Mouse (Mus musculus) frontal cortex, adult 2 months (tissue): Measurements from ENCODE around the gene Psmb6. TPM values are rescaled to one million over a fixed set of nuclear protein-coding genes. Genes with fewer than 3 reads are reported as not detected.

ENCODE experiments used
- DNase-seq, 2 experiments: peaks; one replicate each; pipeline ENCODE4 v3.0.0; 2022; ENCODE audit warnings: low spot score in 1 of 2; ENCODE audit errors: extremely low spot score in 1 of 2
- polyA plus RNA-seq: library from polyadenylated mRNA; depleted of rRNA; stranded (reverse); fragments of >200 nt; gene quantifications from 2 replicates; pipeline ENCODE4 v1.2.3, GENCODE M21; 2012; rRNA removed

Psmb6 gene
- 245 and 249 TPM in 2 replicates for polyA plus RNA-seq

DNA sequence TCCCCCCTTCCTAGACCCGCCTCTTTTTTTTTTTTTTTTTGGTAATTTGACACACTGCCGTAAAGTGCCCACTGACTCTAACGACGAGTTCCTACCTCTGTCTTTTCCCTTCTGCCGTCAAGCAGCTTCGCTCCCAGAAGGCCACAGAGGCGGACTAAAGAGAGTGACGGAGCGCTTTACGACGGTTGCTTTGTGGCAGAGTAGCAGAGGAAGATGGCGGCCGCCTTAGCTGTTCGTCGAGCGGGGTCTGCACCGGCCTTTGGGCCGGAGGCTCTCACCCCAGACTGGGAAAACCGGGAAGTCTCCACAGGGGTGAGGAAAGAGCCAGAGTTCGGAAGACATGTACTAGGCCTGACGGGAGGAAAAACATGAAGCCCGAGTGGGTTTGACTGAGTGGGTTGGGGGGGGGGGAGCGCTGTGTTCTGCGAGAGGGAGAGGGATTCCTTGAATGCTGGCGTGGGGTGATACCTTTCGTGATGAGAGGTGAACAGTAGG is at the start of gene Psmb6:
Psmb6 (plus strand) TSS at position 184 of the 495 bp plus-strand sequence.
- peak; percentile 96 for DNase-seq

DNA sequence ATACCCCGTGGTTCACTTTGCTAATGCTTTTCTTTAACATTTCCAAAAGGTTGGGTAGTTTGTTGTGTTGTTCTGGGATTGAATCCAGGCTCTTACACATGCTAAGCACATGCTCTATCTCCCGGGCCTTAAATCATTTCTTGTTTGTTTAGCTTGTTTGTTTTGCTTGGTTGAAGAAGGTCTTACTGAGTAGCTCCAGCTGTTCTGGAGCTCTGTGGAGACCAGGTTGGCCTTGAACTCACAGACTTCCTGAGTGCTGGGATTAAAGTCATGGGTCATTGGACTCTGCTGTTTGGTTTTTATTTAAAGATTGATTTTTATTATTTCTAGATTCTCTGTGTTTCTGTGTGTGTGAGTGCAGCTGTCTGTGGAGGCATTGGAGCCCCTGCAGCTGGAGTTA is 39.7 kb upstream of the Psmb6 start:
- DNase-seq: no peak

DNA sequence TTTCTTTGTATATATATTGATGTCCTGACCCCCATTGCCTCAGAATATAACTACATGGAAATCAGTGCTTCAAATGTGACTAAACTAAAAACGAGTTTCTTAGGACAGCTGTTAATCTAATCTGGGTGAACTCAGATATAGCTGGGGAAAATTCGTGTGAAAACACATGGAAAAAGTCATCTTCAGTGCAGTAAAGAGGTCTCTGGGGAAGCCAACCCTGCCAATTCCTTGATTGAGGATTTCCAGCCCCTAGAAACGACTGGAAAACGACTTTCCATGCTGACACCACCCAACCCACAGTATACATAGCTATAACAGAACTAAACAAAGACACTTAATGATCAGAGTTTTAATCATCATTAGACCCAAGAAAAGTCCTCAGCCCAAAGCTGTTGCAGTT is 37.4 kb upstream of the Psmb6 start:
- no peak for DNase-seq

DNA sequence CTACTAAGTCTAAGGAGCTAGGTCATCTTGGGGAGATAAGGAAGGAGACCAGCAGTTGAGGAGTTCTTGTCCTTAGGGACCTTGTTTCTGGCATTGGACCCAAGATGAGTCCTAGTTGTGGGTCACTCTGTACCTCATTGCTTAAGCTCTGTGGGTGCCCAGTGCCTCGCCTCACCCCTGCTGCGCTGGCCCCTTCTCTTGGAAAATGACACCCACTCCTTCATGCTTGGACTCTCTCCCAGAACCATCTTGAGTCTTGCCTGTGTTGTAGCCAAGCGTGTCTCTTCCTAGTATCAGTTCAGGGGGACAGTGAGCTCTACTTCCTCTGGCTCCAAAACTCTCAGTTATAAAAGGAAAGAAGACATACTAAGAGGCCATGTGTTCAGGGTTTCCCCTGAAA is 36.0 kb upstream of the Psmb6 start:
- peak in 1 of 2 experiments; percentile 15 for DNase-seq

DNA sequence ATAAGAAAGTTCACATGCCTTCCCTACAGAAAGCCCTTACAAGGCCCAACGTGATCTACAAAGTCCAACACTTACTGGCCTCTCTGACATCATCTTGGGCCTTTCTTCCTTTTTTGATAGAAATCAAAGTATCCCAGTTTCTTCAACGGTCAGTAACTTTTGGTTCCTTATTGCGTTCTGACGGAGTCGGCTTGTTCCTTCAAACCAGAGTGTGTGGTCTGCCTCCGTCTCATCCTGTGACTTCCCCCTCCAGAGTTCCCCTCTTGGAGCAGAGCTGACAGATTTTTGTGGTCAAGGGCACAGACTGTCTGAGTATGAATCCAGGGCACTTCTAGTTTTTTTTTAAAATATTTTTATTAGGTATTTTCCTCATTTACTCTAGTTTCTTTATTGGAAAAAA is 35.5 kb upstream of the Psmb6 start:
- no peak for DNase-seq

DNA sequence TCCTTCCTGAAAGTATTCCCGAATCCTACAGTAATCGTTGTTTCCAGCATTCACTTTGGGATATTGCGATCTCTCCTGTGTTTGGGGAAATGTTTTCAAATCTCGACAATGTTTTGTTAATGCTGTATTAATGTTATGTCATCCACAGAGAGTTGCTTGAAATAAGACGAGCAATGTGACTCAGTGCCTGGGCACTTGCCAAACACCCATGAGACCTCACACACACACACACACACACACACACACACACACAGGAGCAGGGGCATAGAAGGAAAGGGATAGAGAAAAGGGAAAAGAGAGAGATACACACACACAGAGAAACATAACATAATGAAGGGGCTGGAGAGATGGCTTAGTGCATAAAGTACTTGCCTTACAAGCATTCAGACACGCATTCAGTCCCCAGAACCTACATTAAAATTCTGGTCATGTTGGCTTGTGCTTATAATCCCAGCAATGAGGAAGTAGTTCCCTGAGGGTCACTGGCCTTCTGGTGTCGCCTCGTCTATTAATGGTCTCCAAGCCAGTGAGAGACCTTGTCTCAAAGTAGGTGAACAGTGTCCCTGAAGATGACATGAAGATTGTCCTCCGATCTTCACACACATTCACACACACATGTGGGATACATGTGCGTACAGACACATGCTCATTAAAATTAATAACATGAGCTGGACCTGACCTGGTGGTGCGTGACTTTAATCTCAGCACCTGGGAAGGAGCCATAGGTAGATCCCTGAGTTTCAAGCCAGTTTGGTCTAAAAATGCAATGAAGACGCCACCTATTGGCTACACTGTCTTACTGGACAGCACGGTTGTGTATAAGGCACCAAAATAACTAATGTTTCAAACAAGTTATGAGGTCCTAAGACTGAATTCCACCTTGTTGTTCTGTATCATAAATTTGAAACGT is 25.3 kb upstream of the Psmb6 start:
- DNase-seq: peak in 1 of 2 experiments; percentile 35

DNA sequence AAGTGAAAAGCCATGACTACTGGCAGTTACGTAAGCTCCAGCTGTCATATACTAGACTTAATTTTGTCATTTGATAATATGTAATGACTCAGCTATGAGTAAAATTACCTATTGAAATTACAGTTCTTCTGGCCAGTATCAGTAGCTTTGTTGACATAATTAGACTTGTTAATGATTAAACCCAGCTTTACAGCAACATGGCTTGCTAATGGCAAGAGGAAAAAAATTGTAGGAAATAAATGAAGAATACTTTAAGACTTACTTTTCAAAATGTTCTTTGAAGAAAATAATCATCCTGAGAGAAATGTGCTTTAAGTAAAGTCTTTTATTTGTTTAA is 24.7 kb upstream of the Psmb6 start:
- DNase-seq: no peak

DNA sequence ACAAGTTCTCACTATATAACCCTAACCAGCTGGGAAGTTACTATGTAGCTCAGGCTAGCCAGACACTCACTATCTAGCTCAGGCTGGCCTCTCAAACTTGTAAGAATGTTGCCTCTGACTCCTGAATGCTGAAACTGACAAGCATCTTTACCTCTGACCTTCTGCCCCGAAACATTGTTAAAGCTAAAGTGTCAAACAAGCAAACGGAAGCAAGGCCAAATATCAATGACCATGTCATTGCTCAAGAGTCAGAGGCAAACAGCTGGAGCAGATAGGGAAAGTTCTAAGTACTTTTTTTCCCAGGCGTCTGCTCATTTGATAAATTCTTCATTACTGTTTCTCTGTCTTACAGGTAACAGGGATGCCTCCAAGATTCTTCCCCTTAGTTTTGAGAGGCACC is 23.1 kb upstream of the Psmb6 start:
- no peak for DNase-seq

DNA sequence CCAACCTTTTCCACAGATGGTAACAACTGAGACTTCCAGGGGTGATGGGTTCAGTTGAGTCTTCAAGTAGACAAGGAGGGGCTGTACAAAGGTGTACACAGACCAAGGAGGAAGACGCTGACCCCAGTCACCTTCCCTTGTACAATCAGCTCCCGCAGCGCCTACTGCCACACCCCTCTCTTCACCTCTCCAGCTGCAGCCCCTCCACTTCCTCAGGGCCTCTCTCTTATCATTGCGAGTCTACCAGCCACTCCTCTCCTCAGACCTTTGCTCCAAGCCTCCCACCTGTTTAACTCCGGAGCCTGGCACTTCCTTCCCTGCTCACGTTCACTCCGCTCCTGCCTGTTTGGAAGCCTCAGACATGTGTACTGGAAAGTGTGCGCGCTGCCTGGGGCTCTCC is 20.2 kb upstream of the Psmb6 start, which contains the start of gene Tm4sf5:
Tm4sf5 (plus strand) TSS at position 275 of the 400 bp plus-strand sequence.
- no peak for DNase-seq

DNA sequence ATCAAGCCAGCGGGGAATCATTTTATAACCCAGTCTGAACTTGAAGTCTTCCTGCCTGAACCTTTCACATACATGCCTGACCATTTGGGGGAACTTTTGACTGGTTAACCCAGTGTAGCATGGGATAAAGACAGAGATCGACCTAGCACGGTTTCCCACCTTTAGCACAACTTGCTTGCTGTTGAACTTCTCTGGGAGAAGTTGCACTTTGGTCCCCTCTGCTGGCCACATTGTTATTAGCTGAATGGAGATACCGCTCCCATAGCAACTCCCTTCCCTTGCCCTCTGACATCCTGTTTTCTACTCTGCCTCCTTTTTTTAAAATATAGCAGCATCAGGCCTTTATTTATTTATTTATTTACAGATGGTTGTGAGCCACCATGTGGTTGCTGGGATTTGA is 18.8 kb upstream of the Psmb6 start:
- DNase-seq: peak in 1 of 2 experiments; percentile 72

DNA sequence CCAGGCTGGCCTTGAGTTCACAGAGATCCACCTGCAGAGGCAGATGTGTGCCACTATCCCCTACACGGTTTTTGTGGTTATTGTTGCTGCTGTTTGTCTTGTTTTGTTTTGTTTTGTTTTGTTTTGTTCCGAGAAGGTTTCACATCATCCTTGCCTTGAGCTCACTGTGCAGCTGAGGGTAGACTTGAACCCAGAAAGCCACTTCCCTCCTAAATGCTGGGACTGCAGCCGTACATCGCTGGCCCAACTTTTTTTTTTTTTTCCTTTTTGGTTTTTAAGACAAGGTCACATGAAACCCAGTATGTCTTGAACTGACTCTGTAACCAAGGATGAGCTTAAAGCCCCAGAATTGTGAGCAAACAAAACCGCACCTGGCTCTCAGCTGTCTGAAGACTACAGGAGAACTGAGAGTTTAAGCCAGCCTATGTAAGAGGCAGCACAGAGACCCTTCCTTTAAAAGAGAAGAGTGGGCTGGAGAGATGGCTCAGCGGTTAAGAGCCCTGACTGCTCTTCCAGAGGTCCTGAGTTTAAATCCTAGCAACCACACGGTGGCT is 18.1 kb upstream of the Psmb6 start:
- DNase-seq: no peak

DNA sequence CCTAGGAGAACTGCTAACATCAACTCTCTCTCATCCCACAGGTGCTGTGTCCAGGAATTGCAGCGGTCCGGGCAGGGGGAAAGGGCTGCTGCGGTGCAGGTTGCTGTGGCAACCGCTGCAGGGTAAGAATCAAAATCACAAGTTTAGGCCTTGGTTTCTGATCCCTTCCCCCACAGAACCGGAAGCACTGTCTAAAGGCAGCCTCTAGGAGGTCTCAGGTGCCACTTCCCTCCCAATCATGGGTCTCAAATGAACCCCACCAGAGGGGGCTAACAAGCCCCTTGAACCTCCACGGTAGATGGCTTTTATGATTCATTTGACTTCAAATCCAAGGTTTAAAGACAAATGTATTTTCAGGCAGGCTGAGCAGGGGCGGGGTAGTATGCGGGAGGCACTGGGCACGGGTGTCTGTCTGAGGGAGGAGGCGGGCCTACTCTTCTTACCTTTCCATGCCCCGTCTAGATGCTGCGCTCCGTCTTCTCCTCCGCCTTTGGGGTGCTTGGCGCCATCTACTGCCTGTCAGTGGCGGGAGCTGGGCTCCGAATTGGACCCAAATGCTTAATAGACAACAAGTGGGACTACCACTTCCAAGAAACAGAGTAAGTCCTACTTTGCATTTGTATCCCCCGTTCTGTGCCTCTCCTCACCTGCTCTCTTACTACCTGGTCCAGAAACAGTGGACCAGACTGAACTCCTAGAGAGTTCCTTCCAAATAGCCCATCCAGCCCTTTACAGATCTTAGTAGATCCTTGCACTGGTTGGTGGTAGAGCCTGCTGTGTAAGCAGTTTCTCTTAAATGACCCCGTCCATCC is 15.2 kb upstream of the Psmb6 start:
- DNase-seq: peak in 1 of 2 experiments; percentile 60

DNA sequence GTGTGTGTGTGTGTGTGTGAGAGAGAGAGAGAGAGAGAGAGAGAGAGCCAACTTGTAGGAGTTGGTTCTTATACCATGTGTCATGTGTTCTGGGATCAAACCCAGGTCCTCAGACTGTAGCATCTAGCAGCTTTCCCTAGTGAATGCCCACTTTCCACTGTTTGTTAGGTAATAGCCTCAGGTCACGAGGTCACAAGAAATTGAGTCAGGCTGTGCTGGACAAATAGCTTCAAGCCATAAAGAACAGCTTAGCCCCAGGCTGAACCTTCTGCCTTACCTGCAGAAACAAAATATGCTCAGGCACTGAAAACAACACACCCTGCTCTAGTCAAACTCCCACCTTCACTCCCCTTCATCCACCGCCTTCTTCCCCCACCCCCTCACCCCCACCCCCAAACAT is 13.9 kb upstream of the Psmb6 start:
- no peak for DNase-seq

DNA sequence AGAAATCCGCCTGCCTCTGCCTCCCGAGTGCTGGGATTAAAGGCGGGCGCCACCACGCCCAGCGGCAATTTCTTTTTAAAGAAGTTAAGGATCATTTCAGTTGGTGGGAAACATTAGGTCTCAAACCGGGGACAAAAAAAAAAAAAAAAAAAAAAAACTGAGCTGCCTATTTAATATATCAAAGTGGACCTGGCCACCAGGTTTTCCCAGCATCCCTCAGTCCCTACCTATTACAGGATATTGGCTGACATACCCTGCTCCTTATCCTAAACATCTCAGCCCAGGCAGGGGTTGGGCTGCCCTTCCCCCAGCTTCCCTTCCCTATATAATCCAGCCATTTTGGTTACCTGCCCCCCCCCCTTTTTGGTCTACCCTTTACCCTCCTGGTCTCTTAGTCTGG is 13.3 kb upstream of the Psmb6 start:
- DNase-seq: no peak

DNA sequence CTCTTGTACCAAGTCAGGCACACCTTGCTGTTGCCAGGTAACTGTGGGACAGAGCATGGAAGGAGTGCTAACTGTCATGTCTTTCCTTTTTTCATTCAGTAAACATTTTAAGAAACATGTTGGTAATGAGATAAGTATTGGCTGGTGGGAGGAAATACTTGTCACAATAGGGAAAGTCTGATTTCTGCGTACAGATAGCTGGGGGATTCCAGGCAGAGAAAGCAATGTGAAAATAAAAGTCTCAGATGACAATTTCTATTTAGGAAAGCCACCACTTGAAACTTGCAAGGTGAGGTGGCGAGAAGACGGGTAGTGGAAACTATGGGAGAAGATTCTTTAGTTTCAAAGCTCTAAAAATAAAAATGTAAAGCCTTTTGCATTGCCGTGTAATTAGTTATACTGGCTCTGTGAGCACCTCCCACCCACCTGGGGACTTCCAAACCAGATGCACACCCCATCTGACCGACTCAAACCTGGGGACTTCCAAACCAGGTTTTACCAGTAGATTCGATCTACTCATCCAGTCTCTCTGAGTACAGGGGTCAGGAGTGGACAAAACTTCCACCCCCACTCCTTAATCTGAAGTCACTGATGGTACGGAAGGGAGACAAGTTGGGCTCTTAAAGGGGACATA is 12.3 kb upstream of the Psmb6 start:
- DNase-seq: no peak

DNA sequence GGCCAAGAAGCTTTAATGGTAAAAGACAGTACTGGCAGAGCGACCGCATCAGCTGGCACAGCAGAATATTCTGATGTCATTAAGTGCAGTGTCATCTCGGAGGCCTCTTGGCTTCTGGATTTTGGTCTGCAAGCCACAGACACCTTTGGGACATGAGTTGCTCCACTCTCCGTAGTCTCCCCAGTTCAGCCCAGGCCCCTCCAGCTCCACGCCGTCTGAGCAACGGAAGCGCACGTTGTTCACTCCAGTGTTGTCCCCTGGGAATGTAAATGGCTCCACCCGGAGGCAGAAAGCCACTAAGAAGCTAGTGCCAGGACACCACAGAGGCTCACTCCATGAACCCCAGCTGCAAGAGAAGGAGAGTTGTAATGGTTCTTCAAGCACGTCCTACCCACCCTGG is 11.6 kb upstream of the Psmb6 start:
- DNase-seq: no peak

DNA sequence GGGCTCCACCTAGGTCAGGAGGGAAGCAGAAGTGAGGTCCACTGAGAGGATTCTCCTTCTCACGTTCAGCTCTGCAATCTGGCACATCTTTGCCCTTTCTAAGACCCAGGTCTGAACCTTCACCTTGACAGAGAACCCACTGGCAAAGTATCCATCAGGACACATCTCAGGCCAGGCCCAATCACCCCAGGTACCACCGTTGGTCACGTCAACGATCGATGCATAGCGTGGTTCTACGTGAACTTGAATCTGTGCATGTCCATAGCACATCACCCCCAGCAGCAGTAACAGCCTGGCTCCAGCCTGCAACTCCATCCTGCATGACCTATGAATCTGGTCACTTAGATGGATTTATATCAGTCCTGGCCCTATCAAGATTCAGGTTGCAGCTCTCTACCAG is 10.9 kb upstream of the Psmb6 start, which contains the start of gene Vmo1:
Vmo1 (minus strand) TSS at position 329 of the 400 bp plus-strand sequence.
- no peak for DNase-seq

DNA sequence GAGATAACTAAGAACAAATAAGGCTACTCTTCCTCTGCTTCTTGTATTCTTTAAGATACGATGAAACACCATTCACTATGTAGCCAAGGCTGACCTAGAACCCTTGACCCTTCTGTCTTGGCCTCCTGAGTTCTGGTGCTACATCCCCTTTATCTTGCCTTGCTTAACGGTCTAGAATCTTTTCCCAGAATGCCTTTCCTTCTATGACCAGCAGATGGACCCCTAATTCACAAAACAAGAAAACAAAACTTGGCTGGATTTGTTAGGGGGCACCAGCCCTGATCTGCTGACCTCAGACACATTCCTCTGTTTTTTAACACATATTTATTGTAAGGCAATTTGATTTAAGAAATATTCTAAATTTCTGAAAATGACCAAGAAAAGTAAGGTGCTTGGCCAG is 8.8 kb upstream of the Psmb6 start:
- DNase-seq: peak in 1 of 2 experiments; percentile 66

DNA sequence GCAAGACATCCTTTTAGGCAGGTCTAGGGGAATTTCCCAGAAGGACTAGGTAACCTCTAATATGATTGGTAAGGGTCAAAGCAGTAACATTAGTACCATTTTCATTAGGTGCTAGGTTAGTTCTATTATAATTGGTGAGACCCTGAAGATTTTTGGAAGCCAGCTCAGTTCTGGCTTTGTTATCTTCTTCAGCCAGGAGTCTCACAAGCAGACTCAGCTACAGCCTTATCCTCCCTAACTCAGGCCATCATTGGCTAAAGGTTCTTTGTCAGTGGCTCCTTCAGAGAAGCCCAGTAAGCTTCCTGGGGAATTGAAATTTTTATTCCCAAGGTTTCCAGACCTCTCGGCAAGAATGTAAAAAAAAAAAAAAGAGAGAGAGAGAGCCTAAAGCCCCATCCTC is 6.7 kb upstream of the Psmb6 start:
- DNase-seq: no peak

DNA sequence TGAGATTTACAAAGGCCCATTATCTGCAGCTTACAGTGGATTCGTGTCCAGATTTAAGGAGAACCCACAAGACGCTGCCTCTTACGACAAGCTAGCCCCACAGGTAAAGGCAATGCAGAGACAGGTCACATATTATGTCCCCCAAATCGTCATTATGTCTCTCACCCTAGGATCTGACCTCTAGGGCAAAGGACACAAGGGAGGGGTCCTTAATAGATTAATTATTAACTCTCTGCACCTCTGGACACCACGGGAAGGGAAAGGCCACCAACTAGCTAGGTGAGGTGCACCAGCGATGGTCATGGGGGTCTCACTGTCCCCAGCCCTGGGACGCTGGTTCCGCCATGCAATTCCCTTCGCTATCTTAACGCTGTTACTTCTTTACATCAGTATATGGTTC is 6.2 kb upstream of the Psmb6 start, which contains the start of gene Gltpd2:
Gltpd2 (plus strand) TSS at position 274 of the 400 bp plus-strand sequence.
- DNase-seq: no peak
